Mouse (Mus musculus) layer of hippocampus, adult 11-12 months (tissue): ENCODE measurements around the gene Npas3.

Experiments used
- DNase-seq: peaks from one replicate; pipeline ENCODE4 v3.0.0; 2022; ENCODE audit warnings: low spot score

The Npas3 gene

GRCm38 (mm10) chr12:53589446-53589961, 341.0 kb downstream of the Npas3 start:
- no peak for DNase-seq

GRCm38 (mm10) chr12:53605661-53606060, 357.2 kb downstream of the Npas3 start:
- DNase-seq: no peak

DNA sequence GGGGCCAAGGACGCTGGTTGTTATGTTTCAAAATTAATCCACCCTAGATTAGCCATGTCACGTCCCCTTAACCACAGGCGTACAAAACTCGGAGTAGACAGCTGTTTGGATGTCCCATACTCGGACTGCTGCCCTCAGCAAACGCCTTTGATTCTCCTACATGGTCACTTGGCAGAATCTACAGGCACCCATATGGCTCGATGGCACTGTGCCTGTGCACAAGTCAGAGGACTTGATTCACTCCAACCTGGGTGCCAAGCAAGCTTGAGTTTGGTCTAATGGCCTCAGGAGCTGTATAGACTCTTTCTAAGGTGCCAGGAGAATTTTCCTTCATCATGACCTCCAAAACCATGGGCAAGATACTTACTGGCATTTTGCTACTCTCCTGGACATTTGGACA, 363.6 kb downstream of the Npas3 start:
- no peak for DNase-seq

DNA sequence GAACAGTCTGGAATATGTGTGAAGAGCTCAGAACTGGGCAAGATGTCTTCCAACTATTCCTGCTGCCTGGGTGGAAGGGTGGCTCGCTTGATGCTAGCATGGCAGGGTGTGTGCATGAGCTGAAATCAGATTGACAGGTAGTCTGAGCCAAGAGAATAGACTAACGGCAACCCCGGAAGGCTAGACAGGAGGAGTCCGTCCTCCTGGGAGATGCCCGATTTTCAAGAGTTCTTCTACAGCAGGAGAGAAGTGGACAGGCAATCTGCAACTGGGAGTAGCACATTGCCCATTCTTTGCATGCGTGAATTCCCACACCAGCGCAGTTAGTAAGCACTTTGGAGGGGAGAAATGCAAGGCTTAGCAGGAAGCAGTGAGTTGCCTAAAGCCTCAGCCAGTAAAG, 372.8 kb downstream of the Npas3 start:
- DNase-seq: no peak

DNA sequence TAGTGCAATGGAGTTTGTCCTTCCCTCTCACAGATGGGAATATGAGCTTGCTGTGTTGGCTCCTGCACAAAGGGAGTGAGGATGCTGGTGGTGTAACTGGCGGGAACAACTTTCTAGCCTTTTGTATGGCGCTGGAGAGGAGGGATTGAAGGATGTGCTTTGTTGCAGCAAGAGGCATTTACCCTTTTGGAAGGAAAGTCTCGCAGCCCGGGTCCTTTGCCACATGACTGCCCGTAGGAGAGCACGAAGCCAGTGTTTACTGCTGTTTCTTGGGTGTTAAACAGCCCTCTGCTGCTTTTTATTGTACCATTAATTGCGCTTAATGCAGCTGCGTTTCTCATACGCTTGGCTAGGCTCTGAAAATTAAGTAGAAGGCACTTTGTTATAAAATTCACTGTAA, 375.3 kb downstream of the Npas3 start:
- DNase-seq: no peak

- no peak for DNase-seq
Observed at GRCm38 (mm10) chr12:53624379-53625021, 376.0 kb downstream of the Npas3 start.

DNA sequence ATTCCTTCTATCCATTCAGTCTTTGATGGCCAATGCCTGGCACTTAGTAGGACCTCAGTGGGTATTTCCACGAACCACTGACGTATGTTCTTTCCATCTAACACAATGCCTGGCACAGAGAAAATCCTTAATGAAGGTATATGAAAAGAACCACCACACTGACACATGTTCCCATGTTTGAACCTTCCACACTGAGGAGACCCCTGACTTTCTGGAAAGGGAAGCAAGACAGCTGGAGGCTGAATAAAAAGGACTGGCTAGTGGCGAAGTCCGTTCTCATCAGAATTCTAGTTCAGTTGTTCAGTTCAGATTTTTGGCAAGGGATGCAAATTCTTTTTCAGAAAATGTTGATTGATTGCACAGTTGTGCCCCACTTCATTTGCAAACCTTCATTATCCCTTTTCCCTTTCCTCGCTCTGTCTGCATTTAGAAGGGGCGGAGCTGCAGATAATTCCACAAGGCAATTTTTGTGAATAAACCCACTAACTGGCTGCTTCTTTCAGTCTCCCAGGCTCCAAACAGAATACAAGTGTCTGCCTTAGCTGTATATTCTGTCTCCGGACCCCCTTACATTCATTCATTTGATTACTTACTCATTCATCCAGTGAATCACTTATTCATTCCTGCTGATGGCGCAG, 381.1 kb downstream of the Npas3 start:
- no peak for DNase-seq

GRCm38 (mm10) chr12:53630607-53631006, 382.1 kb downstream of the Npas3 start:
- DNase-seq: peak; percentile 12

- no peak for DNase-seq
Observed at GRCm38 (mm10) chr12:53631315-53632106, 383.0 kb downstream of the Npas3 start.

GRCm38 (mm10) chr12:53638571-53638970, 390.1 kb downstream of the Npas3 start:
- no peak for DNase-seq

DNA sequence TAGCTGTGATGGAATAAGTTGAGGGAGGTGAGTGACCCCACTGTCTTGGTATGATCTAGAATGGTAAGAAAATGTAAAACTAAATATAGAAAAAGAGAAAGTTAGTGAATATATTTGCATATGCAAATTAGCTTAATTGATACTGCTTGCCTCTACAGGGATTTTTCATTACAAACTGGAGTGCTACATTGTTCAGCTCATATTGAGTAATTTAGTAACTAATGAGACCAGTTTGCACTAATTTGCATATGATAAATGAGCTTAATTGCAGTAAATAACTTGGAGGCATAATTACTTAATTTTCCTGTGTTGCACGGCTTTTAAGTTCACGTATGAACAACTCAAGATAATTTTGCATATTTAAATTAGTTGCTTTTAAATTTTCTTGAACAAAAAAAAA, 398.8 kb downstream of the Npas3 start:
- no peak for DNase-seq

- peak; percentile 9 for DNase-seq
Observed at GRCm38 (mm10) chr12:53656301-53656700, 407.8 kb downstream of the Npas3 start.

DNA sequence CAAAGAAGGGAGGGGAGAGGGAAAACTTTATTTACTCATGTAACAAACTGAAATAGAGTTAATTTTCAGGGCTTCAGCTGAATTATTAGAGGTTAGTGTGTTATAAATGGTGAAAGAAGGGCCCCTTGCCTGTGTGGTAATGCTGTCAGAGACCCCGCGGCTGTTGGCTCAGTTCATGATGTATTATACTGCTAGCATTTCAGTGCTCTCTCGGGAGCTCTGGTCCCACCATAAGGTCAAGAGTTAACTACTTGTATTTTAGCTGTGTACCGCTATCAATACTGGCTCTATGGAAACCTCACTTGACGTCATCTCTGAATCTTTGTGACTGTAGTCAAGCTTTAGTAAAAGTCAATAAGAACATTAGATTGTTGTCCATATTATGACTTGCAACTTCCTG, 415.6 kb downstream of the Npas3 start:
- no peak for DNase-seq

- DNase-seq: no peak
Observed at GRCm38 (mm10) chr12:53671846-53672245, 423.4 kb downstream of the Npas3 start.

DNA sequence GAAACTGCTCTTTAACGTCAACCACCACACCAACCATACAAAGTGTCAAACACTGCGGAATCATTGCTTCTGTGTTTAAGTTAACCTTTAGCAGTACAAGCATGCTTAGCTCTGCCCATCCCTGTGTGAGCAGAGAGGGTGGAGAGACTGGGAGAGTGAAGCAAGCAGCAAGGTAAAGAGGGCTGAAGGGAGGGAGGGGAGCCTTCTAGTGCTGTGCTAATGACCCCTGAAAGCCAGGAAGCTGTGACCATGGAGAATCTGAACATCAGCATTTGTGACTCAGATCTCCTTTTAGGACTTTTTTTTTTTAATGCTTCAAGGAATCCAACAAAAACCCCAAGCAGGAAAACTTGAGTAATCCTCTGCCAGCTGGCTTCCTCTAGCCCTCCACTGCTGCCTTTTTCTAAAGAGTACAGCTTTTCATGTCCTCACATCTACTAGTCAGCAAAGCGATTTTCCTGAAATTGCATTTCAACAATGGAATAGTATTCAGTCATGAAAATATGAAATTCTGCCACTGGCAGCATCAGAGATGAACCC, 428.7 kb downstream of the Npas3 start:
- DNase-seq: no peak

- DNase-seq: no peak
Observed at GRCm38 (mm10) chr12:53678166-53678565, 429.7 kb downstream of the Npas3 start.

- no peak for DNase-seq
Observed at GRCm38 (mm10) chr12:53679161-53679560, 430.7 kb downstream of the Npas3 start.

DNA sequence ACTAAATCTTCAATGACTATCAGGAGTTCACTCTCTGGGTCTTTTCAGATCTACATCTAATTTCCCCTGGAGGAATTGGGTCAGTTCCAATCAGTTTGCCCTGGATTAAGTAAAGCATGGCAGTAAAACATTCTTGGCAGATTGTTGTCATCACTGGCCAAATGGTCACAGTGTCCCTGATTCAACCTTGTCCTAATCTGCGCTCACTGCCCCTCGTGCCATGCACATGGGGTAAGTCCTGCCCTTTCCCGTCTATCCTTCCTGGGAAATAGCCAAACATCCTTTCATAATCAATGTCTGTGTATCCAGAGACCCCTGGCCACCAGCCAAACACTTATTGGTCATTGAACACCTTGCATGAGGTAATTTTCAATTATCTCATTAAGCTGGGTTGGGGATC, 432.0 kb downstream of the Npas3 start:
- no peak for DNase-seq

DNA sequence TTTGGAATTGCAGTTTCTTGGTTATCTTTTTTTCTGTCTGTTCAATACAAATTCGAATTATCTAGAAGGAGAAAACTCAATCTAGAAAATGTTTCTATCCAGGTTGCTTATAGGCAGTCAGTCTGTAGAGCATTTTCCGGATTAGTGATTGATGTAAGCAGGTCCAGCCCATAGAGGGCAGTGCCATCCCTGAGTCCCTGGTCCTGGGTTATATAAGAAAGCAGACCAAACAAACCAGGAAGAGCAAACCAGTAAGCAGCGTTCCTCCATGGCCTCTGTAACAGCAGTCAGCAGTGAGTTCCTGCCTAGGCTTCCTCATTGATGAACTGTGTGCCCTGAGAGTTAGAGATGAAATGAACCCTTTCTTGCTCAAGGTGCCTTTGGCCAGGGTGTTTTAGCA, 433.6 kb downstream of the Npas3 start:
- no peak for DNase-seq

DNA sequence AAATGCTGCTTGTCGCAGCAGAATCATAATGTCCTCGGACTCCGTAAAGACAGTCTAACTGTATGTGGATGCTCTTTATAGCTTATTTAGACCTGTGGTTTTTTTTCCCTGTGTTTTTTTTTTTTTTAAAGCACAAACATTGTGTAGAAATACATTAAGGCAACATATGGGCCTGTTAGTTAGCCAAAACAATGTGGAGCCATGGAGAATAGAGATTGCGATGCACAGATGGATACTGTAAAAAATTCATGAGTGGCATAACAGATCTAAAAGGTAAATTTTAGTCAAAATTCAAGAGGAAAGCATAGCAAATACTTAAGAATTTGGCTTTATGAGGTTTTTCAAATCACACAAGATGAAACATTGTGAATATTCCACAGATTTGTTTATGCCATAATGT, 444.0 kb downstream of the Npas3 start:
- DNase-seq: no peak

DNA sequence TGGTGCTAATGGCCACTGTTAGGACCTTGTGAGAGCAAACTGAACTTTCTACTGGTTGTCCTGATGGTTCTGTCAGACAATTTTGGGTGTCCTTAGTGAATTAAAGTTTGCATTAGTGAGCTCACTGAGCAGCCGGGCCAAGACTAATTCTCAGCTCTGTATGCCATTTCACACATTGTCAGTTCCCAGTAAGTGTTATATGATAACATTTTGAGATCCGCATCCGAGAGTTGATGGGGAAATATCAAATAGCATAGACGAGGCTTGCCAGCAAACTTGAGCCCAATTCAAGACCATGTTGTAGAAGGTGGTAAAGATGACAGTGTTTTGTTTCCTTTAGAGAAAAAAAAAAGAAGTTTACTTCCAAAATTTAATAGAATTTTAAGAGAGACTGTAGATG, 445.9 kb downstream of the Npas3 start:
- no peak for DNase-seq

GRCm38 (mm10) chr12:53695324-53695723, 446.8 kb downstream of the Npas3 start:
- no peak for DNase-seq

GRCm38 (mm10) chr12:53697645-53698044, 449.2 kb downstream of the Npas3 start:
- no peak for DNase-seq
